Mouse (Mus musculus) heart, embryonic 16.5 days (tissue): ENCODE measurements around the gene Gm49383. TPM values are rescaled to one million over a fixed set of nuclear protein-coding genes. Genes with fewer than 3 reads are reported as not detected.

Experiments
- ATAC-seq: fragments of 200-750 bp; cut with Nextera tagmentation; replicated peaks from 2 replicates; pipeline ENCODE4 v1.8.0; 2017; ENCODE audit warnings: moderate number of reproducible peaks; ENCODE audit not compliant: insufficient read depth, low FRiP score; ENCODE audit errors: extremely low read depth
- H3K27ac ChIP-seq: fragments of 300-500 bp; sonication (generic); 2 replicates; pipeline ENCODE4 v1.5.1; 2014; ENCODE audit warnings: mild to moderate bottlenecking, low read length, control low read depth, moderate library complexity
- H3K27me3 ChIP-seq: fragments of 300-500 bp; sonication (generic); 2 replicates; pipeline ENCODE4 v1.6.1; 2014; ENCODE audit warnings: low read length, mixed read lengths; ENCODE audit not compliant: control insufficient read depth, insufficient read depth
- H3K36me3 ChIP-seq: fragments of 300-500 bp; sonication (generic); 2 replicates; pipeline ENCODE4 v1.6.1; 2014; ENCODE audit not compliant: control insufficient read depth, insufficient read depth
- H3K4me1 ChIP-seq: fragments of 300-500 bp; sonication (generic); 2 replicates; pipeline ENCODE4 v1.6.1; 2014; ENCODE audit warnings: low read length, mixed read lengths; ENCODE audit not compliant: control insufficient read depth, insufficient read depth
- H3K4me2 ChIP-seq: fragments of 300-500 bp; sonication (generic); 2 replicates; pipeline ENCODE4 v1.6.1; 2014; ENCODE audit warnings: low read depth, mild to moderate bottlenecking, control low read depth, low read length
- H3K4me3 ChIP-seq: fragments of 300-500 bp; sonication (generic); 2 replicates; pipeline ENCODE4 v1.5.1; 2014; ENCODE audit warnings: mild to moderate bottlenecking, control low read depth, low read length
- H3K9ac ChIP-seq: fragments of 300-500 bp; sonication (generic); 2 replicates; pipeline ENCODE4 v1.6.1; 2014; ENCODE audit warnings: low read length, control low read depth
- H3K9me3 ChIP-seq: fragments of 300-500 bp; sonication (generic); replicated peaks from 2 replicates; pipeline ENCODE4 v1.6.1; 2016; ENCODE audit warnings: low read length; ENCODE audit not compliant: control insufficient read depth
- WGBS: fragments of 180-500 bp; shearing (Covaris S2); extraction: QIAGEN DNeasy Blood & Tissue Kit; methylation state at CpG from one replicate; pipeline ENCODE4 v1.1.7; 2014; 5-methylcytosine and 5-hydroxymethylcytosine counted together
- microRNA-seq: library from miRNA; unstranded; fragments of <30 nt; microRNA quantifications from one replicate; pipeline ENCODE4, GENCODE M21; 2017
- polyA plus RNA-seq: library from polyadenylated mRNA; unstranded; fragments of >200 nt; fragmentation: Nextera tagmentation; extraction: Ambion mirVana; gene quantifications from 2 replicates; pipeline ENCODE4 v1.2.1, GENCODE M21; 2015

Gene Gm49383
- polyA plus RNA-seq, 1 experiment from 2014 or later = 17.6 TPM

DNA sequence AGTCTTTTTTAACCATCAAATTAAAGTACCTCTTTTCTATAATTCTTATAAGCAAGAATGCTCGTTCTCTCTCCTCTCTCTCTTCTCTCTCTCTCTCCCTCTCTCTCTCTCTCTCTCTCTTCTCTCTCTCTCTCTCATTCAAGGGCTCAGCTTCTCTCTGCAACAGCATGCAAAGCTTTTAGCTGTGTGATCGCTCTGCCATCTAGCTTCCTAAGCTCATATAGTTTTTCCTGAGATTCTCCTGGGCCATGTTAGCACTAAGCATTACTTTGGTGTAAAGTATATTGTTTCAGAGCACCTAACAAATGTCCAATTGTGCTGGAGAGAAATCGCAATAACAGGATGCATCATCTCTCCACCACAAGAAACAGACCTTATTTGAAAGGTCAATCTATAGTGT lies 57.7 kb downstream of the Gm49383 start:
- no peaks in the 10 kb centered on the region for H3K27me3 ChIP-seq
- H3K9me3 ChIP-seq = no peaks in the 10 kb centered on the region
- no peak overlapping the region for H3K9ac ChIP-seq
- no peak overlapping the region for H3K4me3 ChIP-seq
- H3K27ac ChIP-seq = no peak overlapping the region
- H3K4me2 ChIP-seq = no peak overlapping the region
- WGBS = 85% methylated on average over 3 of the region's 3 CpGs
- ATAC-seq = no peak
- no peaks in the 10 kb centered on the region for H3K36me3 ChIP-seq
- no peaks in the 10 kb centered on the region for H3K4me1 ChIP-seq

Small RNA genes within 50 kb of the gene (microRNA-seq; reads per million reads assigned to microRNA genes)
- gene Gm47287 (not detected), gene Gm47295 (0.79 reads per million)

Other genes with a start within 250 kb of the Gm49383 start
- gene Rps29, start 37.9 kb downstream of the Gm49383 start, polyA plus RNA-seq = 999 and 1,027 TPM in 2 replicates
- gene Lrr1, start 28.3 kb downstream of the Gm49383 start, polyA plus RNA-seq = 13.5 and 14.0 TPM in 2 replicates
- gene Rpl36al, start 13.0 kb downstream of the Gm49383 start, polyA plus RNA-seq = 395 and 435 TPM in 2 replicates
- 33.4 and 40.2 TPM in 2 replicates for gene Mgat2, start 12.9 kb downstream of the Gm49383 start, polyA plus RNA-seq
- gene Dnaaf2, start 1.3 kb upstream of the Gm49383 start, polyA plus RNA-seq = 6.1 and 7.8 TPM in 2 replicates
- 14.1 and 18.9 TPM in 2 replicates for gene Gm49384, start 7.2 kb upstream of the Gm49383 start, polyA plus RNA-seq
- gene Pole2, start 31.1 kb upstream of the Gm49383 start, polyA plus RNA-seq = 15.0 TPM in 2 replicates
- gene Klhdc1, start 44.1 kb upstream of the Gm49383 start, polyA plus RNA-seq = 10.8 and 12.7 TPM in 2 replicates
- gene Klhdc2, start 99.6 kb upstream of the Gm49383 start, polyA plus RNA-seq = 117 and 127 TPM in 2 replicates
- 62.6 and 68.5 TPM in 2 replicates for gene Nemf, start 160.1 kb upstream of the Gm49383 start, polyA plus RNA-seq
- 31.1 and 32.3 TPM in 2 replicates for gene Arf6, start 175.0 kb upstream of the Gm49383 start, polyA plus RNA-seq
- 1.5 and 1.7 TPM in 2 replicates for gene Gm9887, start 175.4 kb upstream of the Gm49383 start, polyA plus RNA-seq